Mouse (Mus musculus) heart, embryonic 13.5 days (tissue): ENCODE results near the gene Apba2. TPM values are rescaled to one million over a fixed set of nuclear protein-coding genes. Genes with fewer than 3 reads are reported as not detected.

Experiments
- ATAC-seq: fragments of 200-750 bp; cut with Nextera tagmentation; 2 replicates; pipeline ENCODE4 v1.8.0; 2017; ENCODE audit warnings: moderate TSS enrichment; ENCODE audit not compliant: insufficient number of reproducible peaks, low FRiP score, low TSS enrichment; ENCODE audit errors: extremely low read depth
- H3K27ac ChIP-seq: fragments of 300-500 bp; sonication (generic); replicated peaks from 2 replicates; pipeline ENCODE4 v1.5.1; 2015; ENCODE audit warnings: moderate library complexity, mild to moderate bottlenecking, inconsistent platforms
- H3K27me3 ChIP-seq: fragments of 300-500 bp; sonication (generic); replicated peaks from 2 replicates; pipeline ENCODE4 v1.6.1; 2015; ENCODE audit warnings: mild to moderate bottlenecking, inconsistent platforms
- H3K36me3 ChIP-seq: fragments of 300-500 bp; sonication (generic); 2 replicates; pipeline ENCODE4 v1.6.1; 2015; ENCODE audit warnings: mild to moderate bottlenecking, inconsistent platforms
- H3K4me1 ChIP-seq: fragments of 300-500 bp; sonication (generic); 2 replicates; pipeline ENCODE4 v1.6.1; 2015; ENCODE audit warnings: inconsistent platforms
- H3K4me2 ChIP-seq: fragments of 300-500 bp; sonication (generic); 2 replicates; pipeline ENCODE4 v1.6.1; 2015; ENCODE audit warnings: inconsistent platforms, mild to moderate bottlenecking, moderate library complexity
- H3K4me3 ChIP-seq: fragments of 300-500 bp; sonication (generic); 2 replicates; pipeline ENCODE4 v1.5.1; 2015; ENCODE audit warnings: moderate library complexity, mild to moderate bottlenecking, inconsistent platforms
- H3K9ac ChIP-seq: fragments of 300-500 bp; sonication (generic); 2 replicates; pipeline ENCODE4 v1.6.1; 2015; ENCODE audit warnings: inconsistent platforms, mild to moderate bottlenecking, moderate library complexity
- H3K9me3 ChIP-seq: fragments of 300-500 bp; sonication (generic); 2 replicates; pipeline ENCODE4 v1.6.1; 2016; ENCODE audit warnings: inconsistent platforms
- WGBS: fragments of 180-500 bp; shearing (Covaris S2); methylation state at CpG from one replicate; pipeline ENCODE4 v1.1.7; 2015; ENCODE audit warnings: mixed read lengths; 5-methylcytosine and 5-hydroxymethylcytosine counted together
- polyA plus RNA-seq: library from polyadenylated mRNA; unstranded; fragments of >200 nt; fragmentation: Nextera tagmentation; extraction: Ambion mirVana; gene quantifications from 2 replicates; pipeline ENCODE4 v1.2.1, GENCODE M21; 2015

Gene Apba2
- polyA plus RNA-seq, 1 experiment from 2014 or later = 1.3 TPM

DNA sequence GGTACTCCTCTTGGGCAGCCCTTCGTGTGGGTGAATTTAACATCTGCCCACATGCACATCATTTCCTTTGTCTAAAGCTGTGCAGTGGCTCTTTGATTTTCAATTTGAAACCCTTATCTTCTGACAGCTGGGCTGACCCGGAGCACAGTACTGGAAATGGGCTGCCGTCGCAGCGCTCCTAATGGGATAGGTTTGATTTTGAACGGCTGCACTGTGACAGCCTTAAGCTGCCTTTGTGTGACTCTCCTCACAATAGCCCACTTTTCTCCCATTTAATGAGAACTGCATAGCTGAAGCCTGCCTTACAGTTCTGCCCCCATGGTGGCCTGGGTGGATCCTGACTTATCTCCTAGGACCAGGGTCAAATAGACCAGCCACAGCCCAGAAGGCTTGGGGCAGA is 31.9 kb downstream of the Apba2 start:
- H3K4me1 ChIP-seq = no peaks in the 10 kb centered on the region
- H3K27me3 ChIP-seq = no peaks in the 10 kb centered on the region
- no peaks in the 10 kb centered on the region for H3K36me3 ChIP-seq
- WGBS = 69% methylated on average over 6 of the region's 6 CpGs
- H3K4me2 ChIP-seq = no peak overlapping the region
- ATAC-seq = no peak
- H3K9ac ChIP-seq = no peak overlapping the region
- H3K9me3 ChIP-seq = peaks cover 5% of the 10 kb centered on the region; the same call in 1 of the 2 replicates
- no peak overlapping the region for H3K4me3 ChIP-seq
- no peak overlapping the region for H3K27ac ChIP-seq

GRCm38 (mm10) chr7:64535269-64535668 is 33.8 kb downstream of the Apba2 start:
- no peak overlapping the region for H3K9ac ChIP-seq
- no peak overlapping the region for H3K4me2 ChIP-seq
- 0 out of 2 replicates have a peak, but pooled peaks cover 2% of the 10 kb centered on the region for H3K27me3 ChIP-seq
- H3K9me3 ChIP-seq = no peaks in the 10 kb centered on the region
- H3K27ac ChIP-seq = no peak overlapping the region
- 65% methylated on average over 2 of the region's 2 CpGs for WGBS
- no peaks in the 10 kb centered on the region for H3K36me3 ChIP-seq
- H3K4me1 ChIP-seq = no peaks in the 10 kb centered on the region
- ATAC-seq = no peak
- H3K4me3 ChIP-seq = no peak overlapping the region

DNA sequence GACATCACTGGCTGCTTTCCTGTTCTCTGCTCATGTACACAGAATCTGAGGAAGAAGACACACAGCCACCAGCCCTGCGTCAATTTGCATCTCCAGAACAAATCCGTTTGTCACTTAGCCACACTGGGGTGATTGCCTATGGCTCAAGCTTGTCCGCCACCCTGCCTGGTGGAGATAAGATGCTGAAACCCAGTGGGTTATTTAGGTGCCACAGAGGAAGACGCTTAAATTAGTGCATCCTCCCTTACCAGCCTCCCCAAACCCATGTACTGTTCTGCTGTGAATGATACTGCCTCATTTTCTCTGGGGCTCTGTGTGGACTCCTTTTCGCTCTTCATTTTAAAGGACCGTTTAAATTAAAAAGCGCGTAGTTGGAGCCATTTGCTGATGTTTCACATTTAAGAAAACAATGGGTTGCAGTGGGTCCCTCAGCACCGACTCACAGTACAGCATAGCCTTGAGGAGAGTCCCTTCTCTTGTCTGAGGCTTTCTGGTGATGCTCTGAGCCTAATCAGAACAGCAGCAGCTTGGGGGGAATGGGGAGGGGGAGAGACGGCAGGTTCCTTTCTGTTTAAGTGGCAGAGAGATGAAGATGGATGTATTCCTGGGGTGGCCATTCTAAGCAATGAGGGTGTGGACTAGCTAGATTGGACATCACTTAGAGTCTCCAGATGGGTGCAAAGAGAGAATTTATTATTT is 38.1 kb downstream of the Apba2 start:
- no peak overlapping the region for H3K27ac ChIP-seq
- no peaks in the 10 kb centered on the region for H3K36me3 ChIP-seq
- H3K4me2 ChIP-seq = no peak overlapping the region
- no peaks in the 10 kb centered on the region for H3K4me1 ChIP-seq
- no peak for ATAC-seq
- no peak overlapping the region for H3K9ac ChIP-seq
- no peaks in the 10 kb centered on the region for H3K9me3 ChIP-seq
- no peak overlapping the region for H3K4me3 ChIP-seq
- 40% methylated on average over 10 of the region's 10 CpGs for WGBS
- 0 out of 2 replicates have a peak, but pooled peaks cover 2% of the 10 kb centered on the region for H3K27me3 ChIP-seq

- Histone ChIP-seq H3K4me2 (no peak overlapping the region), H3K9ac (no peak overlapping the region), H3K27ac (no peak overlapping the region), H3K27me3 (no peaks in the 10 kb centered on the region), H3K9me3 (no peaks in the 10 kb centered on the region), H3K4me1 (no peaks in the 10 kb centered on the region), H3K4me3 (no peak overlapping the region), H3K36me3 (no peaks in the 10 kb centered on the region)
- no peak for ATAC-seq
- 62% methylated on average over 8 of the region's 8 CpGs for WGBS
Measured at GRCm38 (mm10) chr7:64546801-64547200, 45.3 kb downstream of the Apba2 start.

GRCm38 (mm10) chr7:64550856-64551255 is 49.4 kb downstream of the Apba2 start:
- no peaks in the 10 kb centered on the region for H3K27me3 ChIP-seq
- 40% methylated on average over 1 of the region's 1 CpGs for WGBS
- no peaks in the 10 kb centered on the region for H3K4me1 ChIP-seq
- ATAC-seq = no peak
- no peaks in the 10 kb centered on the region for H3K9me3 ChIP-seq
- no peak overlapping the region for H3K4me2 ChIP-seq
- no peaks in the 10 kb centered on the region for H3K36me3 ChIP-seq
- no peak overlapping the region for H3K27ac ChIP-seq
- H3K9ac ChIP-seq = no peak overlapping the region
- H3K4me3 ChIP-seq = no peak overlapping the region

GRCm38 (mm10) chr7:64552523-64553190 is 51.2 kb downstream of the Apba2 start:
- H3K27me3 ChIP-seq = no peaks in the 10 kb centered on the region
- H3K4me2 ChIP-seq = no peak overlapping the region
- no peaks in the 10 kb centered on the region for H3K9me3 ChIP-seq
- no peak overlapping the region for H3K27ac ChIP-seq
- H3K9ac ChIP-seq = no peak overlapping the region
- no peak overlapping the region for H3K4me3 ChIP-seq
- WGBS = 79% methylated on average over 12 of the region's 16 CpGs
- H3K36me3 ChIP-seq = no peaks in the 10 kb centered on the region
- no peak for ATAC-seq
- no peaks in the 10 kb centered on the region for H3K4me1 ChIP-seq

DNA sequence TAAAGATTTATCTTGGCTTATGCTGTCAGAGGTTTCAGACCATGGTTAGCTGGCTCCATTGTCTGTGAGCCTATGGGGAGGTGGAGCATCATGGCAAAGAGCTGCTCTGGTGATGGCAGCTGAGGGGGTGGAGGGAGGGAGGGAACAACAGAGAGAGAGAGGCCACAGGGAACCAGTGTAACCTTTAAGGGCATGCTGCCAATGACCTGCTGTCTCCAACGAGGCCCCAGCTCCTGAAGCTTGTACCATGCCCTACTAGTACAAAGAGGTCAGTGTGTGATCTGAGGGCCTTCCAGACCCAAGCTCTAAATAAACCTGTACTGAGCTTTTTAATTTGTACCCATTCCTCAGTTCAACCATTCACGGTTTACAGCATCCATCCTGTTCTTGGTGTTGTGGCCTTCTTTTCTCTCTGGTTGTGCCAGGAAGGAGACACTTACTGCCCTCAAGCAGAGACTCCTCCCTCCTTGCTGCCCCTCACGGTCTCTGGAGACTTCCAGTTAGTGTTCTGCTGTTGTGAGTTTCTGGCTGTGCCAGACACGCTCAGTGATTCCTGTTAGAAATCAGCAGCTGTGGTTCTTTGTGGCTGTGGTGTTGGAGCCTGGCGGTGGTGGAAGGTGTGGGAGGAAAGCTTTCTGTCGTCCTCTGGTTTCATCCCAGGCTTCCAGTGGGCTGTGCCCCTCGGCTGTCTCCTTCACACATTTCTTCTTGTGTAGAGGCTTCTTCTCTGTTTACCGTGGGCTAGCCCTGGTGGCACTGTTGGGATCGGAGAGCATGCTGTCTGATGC is 60.4 kb downstream of the Apba2 start:
- no peak overlapping the region for H3K9ac ChIP-seq
- 62% methylated on average over 9 of the region's 9 CpGs for WGBS
- ATAC-seq = no peak
- H3K4me2 ChIP-seq = no peak overlapping the region
- no peaks in the 10 kb centered on the region for H3K36me3 ChIP-seq
- H3K4me3 ChIP-seq = no peak overlapping the region
- H3K9me3 ChIP-seq = no peaks in the 10 kb centered on the region
- no peak overlapping the region for H3K27ac ChIP-seq
- no peaks in the 10 kb centered on the region for H3K4me1 ChIP-seq
- no peaks in the 10 kb centered on the region for H3K27me3 ChIP-seq

- Histone ChIP-seq H3K4me2 (no peak overlapping the region), H3K4me3 (no peak overlapping the region), H3K4me1 (no peaks in the 10 kb centered on the region), H3K27me3 (no peaks in the 10 kb centered on the region), H3K27ac (no peak overlapping the region), H3K9ac (no peak overlapping the region), H3K36me3 (no peaks in the 10 kb centered on the region), H3K9me3 (no peaks in the 10 kb centered on the region)
- 74% methylated on average over 7 of the region's 7 CpGs for WGBS
- no peak for ATAC-seq
Measured at GRCm38 (mm10) chr7:64564891-64565571, 63.5 kb downstream of the Apba2 start.

GRCm38 (mm10) chr7:64566371-64567243 is 65.1 kb downstream of the Apba2 start:
- WGBS = 74% methylated on average over 10 of the region's 10 CpGs
- Histone ChIP-seq H3K4me3 (no peak overlapping the region), H3K9me3 (no peaks in the 10 kb centered on the region), H3K27ac (no peak overlapping the region), H3K27me3 (no peaks in the 10 kb centered on the region), H3K4me2 (no peak overlapping the region), H3K36me3 (no peaks in the 10 kb centered on the region), H3K9ac (no peak overlapping the region), H3K4me1 (no peaks in the 10 kb centered on the region)
- ATAC-seq = no peak

- no peaks in the 10 kb centered on the region for H3K36me3 ChIP-seq
- no peak overlapping the region for H3K27ac ChIP-seq
- ATAC-seq = no peak
- no peaks in the 10 kb centered on the region for H3K9me3 ChIP-seq
- H3K9ac ChIP-seq = no peak overlapping the region
- H3K4me3 ChIP-seq = no peak overlapping the region
- WGBS = 60% methylated on average over 4 of the region's 4 CpGs
- no peaks in the 10 kb centered on the region for H3K4me1 ChIP-seq
- H3K4me2 ChIP-seq = no peak overlapping the region
- H3K27me3 ChIP-seq = no peaks in the 10 kb centered on the region
Measured at GRCm38 (mm10) chr7:64568722-64569121, 67.2 kb downstream of the Apba2 start.
